Mouse (Mus musculus): ENCODE measurements around the gene Mpzl1.

Mpzl1 gene

DNA sequence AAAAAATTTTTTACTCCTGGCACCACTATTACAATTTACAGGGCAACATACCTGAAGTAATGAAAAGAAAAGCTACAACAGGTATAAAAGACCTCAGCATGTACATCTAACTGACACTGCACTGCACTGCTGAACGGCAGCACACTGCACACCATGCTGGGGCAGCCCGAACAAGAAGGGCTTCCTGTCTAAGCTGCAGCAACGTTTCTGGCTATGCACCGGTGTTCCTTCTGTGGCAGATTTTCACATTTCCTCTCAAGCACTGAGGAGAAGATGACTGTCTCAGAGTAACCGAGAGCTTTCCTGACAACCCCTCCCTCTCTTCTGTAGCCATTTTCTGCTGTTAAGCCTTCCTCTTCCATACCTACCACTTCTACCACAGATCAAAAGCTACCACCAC, 21.6 kb downstream of the Mpzl1 start:
- no peak for DNase-seq

DNA sequence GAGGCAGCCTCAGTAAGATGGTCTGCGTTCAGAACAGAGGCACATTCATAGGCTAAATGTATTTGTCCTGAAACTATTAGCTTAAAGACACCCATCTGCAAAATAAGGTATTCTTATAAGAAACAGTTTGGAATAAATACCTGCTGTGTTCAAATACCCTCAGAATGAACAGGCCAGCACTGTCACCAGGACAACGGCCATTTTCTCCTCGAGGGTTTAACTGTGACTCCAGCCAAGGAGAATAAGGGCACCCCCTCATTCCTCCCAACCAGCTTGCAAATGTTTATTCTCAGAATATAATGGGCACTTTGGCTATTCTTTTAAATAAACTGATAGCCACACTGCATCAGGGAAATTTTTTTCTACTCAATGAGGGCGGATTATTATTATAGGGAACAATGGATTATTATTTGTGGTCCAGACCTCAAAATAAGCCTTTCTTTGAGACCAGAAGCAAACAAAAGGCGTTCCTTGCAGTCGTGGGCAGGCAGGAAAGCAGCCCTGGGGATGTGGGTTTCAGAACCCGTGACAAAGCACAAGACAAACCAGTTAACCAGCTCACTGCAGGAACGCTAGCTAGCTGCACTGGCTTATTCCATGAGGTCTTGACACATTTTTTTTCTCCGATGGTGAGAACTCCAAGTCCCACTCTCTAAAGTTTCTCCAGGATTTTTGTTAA, 23.9 kb downstream of the Mpzl1 start:
- DNase-seq: no peak

DNA sequence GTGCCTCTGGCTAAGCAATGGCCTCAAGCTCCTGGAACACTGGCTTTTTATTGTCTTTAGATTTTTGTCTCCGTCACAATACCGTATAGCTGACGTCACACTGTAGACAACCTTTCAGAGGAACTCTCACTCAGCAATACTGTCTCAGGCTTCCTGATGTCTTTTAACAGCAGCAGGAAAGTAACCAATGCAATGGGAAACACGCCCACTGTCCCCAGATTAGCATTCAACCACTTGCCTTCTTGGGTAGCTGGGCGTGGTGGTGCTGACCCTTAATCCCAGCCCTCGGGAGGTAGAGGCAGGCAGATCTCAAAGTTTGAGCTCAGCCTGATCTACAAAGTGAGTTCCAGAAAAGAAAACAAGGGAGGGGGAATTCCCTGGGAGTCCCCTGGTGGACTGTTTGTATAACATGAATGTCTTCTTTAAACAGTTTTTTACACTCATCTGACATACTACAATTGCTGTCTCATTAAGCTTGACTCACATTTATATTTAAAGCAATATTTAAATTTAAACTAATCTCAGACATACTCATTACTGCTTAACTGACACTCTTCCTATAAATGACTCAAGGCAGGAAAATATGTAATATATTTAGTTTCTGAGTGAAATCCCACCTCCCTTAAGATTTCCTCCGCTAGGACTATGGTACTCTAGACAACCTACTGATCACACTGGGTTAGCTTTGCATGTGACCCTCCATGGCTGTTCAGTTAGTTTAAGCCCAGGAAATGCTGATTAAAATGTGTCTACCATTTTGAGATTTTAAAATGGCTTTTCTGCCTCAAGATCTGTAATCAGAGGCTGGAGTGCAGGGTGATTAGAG, 24.6 kb downstream of the Mpzl1 start:
- DNase-seq: no peak

DNA sequence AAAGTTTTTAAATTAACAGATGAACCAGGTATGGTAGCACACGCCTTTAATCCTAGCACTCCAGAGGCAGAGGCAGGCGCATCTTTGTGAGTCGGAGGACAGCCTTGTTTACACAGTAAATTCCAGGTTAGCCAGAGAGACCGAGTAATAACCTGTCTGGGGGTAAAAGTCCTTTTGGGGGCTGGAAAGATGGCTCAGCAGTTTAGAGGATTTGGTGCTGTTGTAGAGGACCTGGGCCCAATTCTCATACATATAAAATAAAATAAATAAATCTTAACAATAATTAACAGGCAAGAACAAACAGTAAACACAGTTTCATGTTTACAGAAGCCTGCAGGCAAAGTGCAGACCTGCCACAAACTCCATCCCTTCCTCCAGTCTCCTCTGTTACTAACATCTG, 25.4 kb downstream of the Mpzl1 start:
- no peak for DNase-seq

DNA sequence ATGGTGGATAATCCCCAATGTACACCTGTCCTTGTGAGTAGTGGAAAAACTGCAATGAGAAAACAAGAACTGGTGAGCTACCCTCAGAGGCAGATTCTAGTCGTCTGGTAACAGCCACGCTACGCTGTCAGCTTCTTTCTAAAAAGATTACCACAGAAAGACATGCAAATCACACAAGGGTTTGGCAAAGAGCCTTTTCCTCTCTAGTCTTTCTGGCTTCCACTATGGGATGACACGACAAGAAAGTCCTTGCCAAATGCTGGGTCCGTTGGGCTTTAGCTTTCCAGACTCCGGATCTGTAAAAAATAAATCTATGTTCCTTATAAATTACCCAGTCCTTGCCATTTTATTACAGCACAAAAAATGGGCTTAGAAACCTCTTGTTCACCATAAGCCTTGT, 28.6 kb downstream of the Mpzl1 start:
- DNase-seq: no peak

DNA sequence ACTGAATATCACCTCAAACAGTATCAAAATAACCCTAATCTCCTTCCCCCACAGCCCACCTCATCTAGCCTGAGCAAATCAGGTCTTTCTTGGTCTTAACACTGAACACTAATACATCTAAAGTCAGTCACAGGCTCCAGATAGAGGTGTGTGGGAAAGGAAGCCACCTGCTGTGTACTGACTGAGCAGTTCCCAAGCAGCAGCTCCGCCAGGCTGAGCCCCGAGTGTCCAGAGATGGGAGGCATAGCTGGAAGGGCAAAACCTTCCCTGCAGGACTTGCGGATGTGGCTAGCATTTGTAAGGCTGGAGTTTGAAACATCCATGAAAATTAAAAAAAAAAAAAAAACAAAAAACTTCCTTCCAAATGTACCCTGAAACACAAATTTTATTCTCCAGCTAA, 29.2 kb downstream of the Mpzl1 start:
- no peak for DNase-seq

DNA sequence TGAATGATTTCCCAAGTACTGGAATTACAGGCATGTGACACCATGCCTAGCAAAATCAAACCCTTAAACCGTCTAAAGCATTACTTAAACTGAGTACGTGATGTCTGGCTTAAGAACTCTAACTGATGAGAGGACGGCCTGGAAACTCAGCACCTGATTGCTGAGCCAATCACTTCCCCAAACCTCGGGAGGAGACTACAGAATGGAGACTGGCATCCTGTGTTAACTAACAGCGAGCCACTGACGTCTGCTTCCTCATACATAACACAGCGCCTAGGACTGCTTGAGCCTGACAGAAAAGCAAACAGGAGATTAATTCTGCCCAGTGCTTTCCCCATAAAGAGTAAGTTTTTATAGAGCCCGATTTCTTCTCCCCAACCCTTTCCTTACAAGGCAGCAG, 30.1 kb downstream of the Mpzl1 start:
- no peak for DNase-seq

DNA sequence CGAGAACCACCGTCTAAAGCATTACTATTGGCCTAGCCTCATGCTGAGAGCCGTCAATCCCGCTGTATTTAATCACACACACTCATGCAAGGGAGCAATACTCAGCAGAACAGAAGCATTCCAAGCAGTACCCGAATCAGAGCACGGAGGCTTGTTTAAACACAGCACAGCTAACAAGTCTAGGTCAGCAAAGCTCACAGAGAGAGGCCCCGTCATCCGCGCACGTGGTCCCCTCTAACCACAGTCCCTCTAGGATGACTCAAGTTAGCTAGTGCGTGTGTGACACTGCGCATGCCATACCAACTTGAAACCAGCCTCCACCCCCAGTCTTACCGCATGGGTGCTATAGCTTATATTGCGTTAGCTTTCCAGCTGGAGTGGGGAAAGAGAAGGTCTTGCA, 31.1 kb downstream of the Mpzl1 start:
- no peak for DNase-seq

DNA sequence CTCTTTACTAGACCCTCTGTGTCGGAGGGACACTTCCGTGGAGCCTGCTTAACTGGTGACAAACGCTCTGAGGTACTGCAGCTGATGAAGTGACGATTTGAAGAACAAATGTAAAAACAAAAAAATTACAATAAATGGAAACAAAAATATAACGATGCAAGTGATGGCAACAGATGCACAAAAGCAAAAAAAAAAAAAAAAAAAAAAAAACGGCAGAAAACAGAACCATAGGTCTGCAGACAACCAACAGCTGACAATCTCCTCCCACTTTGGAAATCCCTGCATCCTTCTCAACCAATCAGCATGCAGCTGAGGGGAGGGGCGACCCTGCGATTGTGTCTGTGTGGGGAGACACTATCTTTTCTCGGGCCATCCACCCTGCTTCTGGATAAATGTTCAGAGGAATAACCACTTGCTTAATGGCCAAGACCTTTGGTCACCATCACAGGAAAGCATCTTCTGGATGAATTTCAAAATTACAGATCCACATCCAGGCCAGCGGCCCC, 32.5 kb downstream of the Mpzl1 start:
- DNase-seq: no peak

DNA sequence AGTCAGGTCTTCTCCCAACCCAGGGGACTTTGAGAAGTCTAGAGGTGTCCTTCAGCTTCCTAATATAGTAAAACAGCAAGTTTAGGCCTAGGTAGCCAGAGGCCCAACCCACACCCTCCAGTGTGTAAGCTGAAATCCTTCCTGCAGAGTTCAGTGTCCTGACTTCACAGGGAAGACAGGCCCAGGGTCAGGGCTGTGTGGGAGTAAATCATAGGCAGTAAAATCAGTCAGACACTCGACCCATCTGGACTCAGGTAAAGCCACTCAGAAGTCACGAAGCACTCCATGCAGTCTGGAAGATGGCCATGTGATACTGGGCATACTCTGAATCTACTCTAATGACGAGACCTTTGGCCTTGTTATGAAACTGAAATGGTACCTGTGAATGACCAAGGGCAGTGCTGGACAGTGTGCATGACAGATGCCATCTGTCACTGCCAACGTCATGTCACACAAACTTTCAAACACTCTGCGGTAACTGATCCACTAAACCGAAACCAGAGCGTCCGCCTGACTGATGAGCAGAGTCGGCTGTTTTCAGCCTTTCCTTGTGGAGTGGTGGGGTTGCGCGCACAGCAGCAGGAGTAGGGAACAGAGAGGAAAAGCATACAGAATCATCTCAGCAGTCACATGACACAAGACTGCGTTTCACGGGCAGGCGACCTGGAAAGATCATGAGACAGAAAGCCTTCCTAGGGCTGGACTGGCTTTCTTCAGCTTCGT, 39.5 kb downstream of the Mpzl1 start:
- DNase-seq: peak in 1 of 2 experiments; percentile 19

DNA sequence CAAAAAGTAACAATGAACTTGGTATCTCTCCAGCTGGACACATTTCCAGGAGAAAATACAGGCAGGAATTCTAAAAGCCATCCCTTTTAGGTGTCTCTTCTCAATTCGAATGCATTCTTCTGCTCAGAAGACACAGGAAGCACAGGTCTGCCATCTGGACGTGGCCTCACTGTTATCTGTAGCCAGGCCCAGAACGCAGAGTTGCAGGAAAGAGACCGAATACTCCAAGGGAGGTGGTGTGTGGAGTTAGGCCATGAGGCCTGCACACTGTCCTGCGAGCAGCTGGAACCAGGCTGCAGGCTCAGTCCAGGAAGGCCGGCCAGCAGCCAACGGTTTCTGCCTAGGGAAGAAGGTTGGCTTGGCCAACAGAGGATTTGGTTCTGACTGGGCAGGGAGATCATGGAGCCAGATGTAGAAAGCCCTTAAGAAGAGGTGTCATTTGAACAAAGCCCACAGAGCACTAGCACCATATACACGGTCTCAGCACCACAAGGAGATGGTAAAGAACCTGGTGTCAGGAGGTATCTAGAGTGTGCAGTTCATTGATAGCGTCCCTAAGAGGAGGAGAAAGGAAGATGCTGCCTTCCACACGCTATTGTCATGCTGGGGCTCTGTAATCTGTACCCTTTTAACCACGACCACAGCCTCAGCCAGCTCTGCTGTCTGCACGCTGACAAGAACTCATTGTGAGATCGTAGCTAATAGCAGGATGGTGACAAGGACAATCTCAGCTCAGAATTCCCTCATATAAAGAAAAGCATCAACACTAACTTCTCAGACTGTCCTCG, 41.8 kb downstream of the Mpzl1 start:
- peak in 1 of 2 experiments; percentile 21 for DNase-seq

DNA sequence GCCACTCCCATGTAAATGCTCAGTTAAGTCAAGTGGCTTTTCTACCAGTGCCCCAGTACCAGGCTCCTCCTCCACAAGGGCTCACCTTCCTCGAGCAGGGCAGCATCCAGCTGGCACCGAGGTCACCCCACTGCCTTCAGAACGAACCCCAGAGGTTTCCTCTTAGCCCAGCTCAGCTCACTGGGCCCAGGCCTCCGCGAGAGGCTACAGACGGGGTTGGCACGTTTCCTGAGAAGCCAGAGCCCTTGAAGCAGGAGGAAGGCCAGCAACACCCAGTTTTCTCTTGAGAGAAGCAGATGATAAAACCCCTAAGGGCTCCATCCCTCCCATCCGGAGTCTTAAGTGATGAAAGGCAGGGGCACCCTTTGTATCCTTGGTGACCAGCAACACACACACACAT, 43.6 kb downstream of the Mpzl1 start:
- DNase-seq: no peak

DNA sequence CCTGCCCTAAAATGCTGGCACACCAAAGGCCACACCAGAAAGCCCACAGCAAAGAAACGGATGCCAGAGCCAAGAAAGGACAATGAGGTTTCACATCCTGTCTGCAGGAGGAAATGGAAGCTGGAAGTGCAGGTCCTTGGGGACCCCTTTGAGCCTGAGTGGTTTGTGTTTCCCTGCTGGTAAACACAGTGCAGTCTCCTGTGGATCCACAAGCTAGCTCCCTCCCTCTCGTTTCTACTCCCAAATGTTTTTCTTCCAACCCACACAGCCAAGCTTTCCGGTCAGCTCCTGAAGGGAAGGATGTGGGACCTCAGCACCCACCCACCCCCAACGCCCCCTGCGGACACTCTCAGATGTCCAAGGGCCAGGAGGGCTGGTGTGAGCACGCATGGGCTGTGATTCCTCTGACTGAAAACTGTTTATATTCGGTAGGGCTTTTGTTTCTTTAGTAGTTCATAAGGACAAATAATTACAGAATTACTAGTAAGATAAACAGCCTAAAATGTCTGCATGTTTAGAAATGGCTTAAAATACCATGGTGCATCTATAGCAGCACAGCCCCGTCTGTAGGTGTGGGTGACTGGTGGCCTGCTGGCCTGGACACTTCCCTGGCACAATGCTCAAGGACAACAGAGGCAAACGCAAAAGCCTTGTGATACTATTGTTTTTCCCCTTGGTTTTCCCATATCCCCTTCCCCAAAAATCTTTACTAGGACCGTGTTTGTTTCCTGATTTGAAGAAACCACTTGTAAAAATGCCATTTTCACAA, 44.9 kb downstream of the Mpzl1 start:
- no peak for DNase-seq

DNA sequence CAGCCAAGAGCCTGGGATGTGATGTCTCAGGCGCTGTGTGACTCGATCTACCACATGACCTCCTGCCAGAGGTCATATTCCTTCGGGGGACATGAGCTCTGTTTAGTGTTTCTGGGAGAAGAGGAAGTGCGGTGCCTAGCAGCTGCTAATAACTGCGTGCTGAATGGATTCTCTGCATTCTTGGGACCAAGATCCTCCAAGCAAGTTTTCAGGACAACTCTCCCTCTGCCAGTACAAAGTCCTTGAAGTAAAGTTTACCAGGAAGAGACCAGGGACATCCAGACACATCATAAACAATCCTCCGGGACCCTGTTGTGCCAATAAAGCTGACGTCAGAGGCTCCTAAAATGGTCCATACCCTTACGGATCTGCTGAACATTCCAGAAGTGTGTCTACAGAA, 46.5 kb downstream of the Mpzl1 start:
- no peak for DNase-seq

DNA sequence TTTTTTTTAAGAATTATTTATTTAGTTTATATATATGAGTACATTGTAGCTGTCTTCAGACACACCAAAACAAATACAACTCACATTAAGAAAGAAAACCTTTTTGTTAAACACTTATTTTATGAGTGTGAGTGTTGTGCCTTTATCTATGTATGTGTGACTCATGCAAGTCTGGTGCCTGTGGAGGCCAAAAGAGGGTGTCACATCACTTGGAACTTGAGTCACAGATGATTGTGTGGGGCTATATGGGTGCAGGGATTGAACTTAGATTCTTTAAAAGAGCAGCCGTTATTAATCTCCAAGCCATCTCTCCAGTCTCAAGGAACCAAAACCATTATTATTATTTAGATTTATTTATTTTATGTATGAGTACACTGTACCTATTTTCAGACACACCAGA, 48.0 kb downstream of the Mpzl1 start:
- DNase-seq: no peak

DNA sequence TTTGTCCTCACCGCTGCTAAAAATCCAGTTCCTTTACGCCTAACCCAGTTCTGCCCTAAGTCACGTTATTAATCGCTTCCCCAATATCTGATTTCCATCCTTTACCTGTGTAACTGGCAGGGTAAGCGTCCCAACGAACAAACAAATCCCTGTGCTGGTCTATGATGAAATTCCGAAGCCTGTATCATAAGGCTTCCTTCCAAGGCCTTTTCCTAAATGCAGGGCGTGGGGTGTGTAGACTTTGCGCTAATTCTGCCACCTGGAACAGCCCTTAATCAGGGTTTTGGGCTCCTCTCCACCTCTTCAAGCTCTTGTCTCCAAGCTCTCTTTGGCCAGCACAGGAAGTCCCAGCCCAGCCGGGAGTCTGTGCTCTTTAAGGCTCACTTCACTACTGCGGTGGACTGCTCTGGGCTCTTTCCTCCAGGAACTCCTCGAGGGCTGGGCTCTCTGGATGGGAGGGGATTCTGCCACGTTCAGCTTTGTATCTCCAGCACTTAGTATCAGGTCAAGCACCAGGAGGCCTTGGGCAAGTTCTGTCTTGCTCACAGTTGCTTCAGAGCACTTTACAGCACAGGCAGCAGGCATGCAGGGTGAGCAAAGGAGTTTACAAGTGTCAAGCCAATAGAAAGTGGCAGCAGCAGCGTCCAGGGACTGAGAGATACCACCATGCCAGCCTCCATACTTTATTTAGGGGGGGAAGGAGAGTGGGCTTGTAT, 48.8 kb downstream of the Mpzl1 start:
- no peak for DNase-seq

DNA sequence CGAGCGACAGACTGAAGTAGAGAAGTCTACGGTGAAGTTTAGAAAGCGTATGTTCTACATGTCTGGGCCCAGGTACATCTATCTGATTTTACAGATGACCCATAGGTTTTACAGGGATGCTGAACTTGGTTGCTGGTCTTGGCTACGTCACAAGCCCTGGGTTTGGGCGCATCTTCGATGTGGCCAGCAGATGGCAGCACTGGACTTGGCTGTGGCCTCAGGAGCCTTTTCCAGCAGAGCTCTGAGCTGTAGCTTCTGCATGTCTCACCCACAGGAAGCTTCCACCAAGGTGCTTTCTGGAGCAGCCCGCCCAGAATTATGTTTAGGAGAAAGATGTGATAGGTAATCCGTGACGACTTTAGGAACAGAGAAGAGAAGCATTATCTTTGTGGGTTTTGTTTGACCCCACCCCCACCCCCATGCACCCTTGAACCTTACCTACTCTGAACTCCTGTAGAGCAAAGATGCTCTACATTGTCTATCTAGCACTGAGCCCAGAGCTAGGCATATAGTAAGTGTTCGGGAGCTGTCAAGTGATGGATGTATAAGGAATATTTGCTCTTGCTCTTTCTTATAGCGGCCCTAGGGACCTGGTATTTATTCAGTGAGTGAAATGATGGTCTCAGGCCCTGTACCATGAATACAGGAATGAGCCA, 50.7 kb downstream of the Mpzl1 start:
- DNase-seq: peak; percentile 91 to 94

DNA sequence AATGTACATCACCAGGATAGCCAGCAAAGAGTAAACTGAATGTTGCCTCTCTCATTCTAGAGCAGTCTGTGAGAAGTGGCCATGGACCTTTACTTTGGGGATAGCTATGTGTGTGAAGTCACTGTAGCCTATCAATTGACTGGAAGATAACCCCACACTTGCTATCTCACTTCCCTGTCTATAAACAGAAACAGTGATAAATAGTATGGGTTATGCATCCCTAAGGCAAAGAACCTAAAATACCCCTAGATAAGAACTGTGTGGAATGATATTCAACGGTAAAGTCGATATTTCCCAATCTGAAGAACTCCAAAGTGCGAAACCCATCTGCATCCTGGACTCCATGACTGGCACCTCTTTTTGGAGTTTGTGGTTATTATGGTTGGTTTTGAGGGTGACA, 53.1 kb downstream of the Mpzl1 start:
- DNase-seq: no peak

DNA sequence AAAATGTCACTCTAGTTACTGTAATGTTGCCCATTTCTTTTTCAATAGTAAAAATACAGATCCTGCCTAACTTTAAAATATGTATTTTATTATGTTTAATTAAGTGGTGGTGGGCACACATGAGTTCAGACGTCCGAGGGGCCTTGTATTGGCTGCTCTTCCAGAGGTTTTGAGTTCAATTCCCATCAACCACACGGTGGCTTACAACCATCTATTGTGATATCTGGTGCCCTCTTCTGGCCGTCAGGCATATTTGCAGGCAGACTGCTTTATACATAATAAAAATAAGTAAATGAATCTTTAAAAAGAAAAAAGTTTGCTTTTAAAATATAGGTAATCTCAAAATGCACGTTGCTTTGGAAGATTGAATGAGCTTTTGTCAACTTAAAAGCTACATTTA, 55.0 kb downstream of the Mpzl1 start:
- DNase-seq: no peak

DNA sequence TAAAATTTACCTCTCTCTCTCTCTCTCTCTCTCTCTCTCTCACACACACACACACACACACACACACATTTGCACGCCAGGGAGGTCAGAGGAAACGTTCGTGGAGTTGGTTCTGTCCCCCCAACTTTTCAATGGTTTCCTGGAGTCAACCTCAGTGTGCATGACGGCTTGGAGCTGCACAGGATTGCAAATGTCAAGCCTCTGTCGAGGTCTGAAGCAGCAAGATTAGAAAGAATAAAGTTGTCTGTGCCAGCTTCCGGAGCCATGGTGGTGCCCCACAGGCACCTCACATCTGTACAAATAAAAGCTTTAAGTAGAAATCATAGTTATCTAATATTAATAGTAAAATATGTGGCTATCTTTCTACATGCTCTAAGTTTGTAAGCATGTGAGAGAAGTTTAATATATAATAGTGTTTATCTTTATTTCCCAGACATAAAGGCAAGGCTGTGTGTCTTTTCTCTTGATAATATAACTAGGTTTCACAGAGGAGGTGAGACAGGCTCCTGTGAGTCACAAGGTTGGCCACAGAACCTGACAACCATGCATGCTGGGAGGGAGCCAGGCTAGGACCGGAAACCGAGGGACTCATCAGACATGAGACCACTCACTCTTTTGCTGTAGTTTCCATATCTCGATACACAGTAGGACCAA, 57.8 kb downstream of the Mpzl1 start:
- no peak for DNase-seq
